Mouse (Mus musculus) cerebellum, adult 2 months (tissue): ENCODE data around the gene Rlbp1.

Experiments
- CTCF ChIP-seq: fragments of 200-500 bp; IDR thresholded peaks from 2 replicates; pipeline ENCODE4 v1.5.1; 2011; ENCODE audit warnings: low read depth, mild to moderate bottlenecking, control low read depth, low read length, moderate library complexity, borderline replicate concordance; ENCODE audit not compliant: insufficient read depth
- POLR2A ChIP-seq: fragments of 200-500 bp; IDR thresholded peaks from 2 replicates; pipeline ENCODE4 v1.6.1; 2011; ENCODE audit warnings: low read length, control low read depth, borderline replicate concordance; ENCODE audit not compliant: insufficient read depth

- TF ChIP-seq CTCF (no peak), POLR2A (no peak)
Measured at GRCm38 (mm10) chr7:79398426-79398825, 11.6 kb upstream of the Rlbp1 start.
